Comparison of ENCODE assay signal across 9 mouse cellular contexts in genomic region chr1:65048781-65049180, GRCm38 (mm10). TPM values are rescaled to one million over a fixed set of nuclear protein-coding genes. Genes with fewer than 3 reads are reported as not detected.
DNase-seq lines count a peak whose midpoint lies in the region; ATAC-seq and TF ChIP-seq lines count a peak whose summit lies in the region.
"Had no signal": no experiment of that assay in that cellular context is flagged by ENCODE, and none has a peak within 500 bp of the region (broad histone marks: within the 10 kb centered on the region; RNA-seq: fewer than 3 reads in every experiment).

No protein-coding gene starts in this region.

- 52% methylated on average over 12 of the region's 12 CpGs for WGBS in lung, adult 2 months
- WGBS in kidney, embryonic 15.5 days = 39% methylated on average over 12 of the region's 12 CpGs

- no peak overlapping the region for H3K27ac ChIP-seq in kidney, embryonic 15.5 days

- TF ChIP-seq CTCF in lung, adult 2 months (IDR thresholded peaks at IDR 0.05; ENCODE audit: insufficient read depth, low read length) = no peak

- 0 out of 2 replicates have a peak overlapping the region, but pooled peaks have one; percentile 1 for H3K4me2 ChIP-seq in kidney, embryonic 15.5 days

- no peak overlapping the region for H3K4me3 ChIP-seq in lung, adult 2 months (replicated peaks; ENCODE audit: extremely low read depth, low read depth, low read length)
- no peak overlapping the region for H3K4me3 ChIP-seq in kidney, embryonic 15.5 days (replicated peaks)
- H3K4me3 ChIP-seq: megakaryocyte, embryonic 14.5 days had no signal

- H3K27me3 ChIP-seq in kidney, embryonic 15.5 days = no peaks in the 10 kb centered on the region

- H3K9ac ChIP-seq in kidney, embryonic 15.5 days = no peak overlapping the region

- no peak for TF ChIP-seq POLR2A in lung, adult 2 months (IDR thresholded peaks at IDR 0.05; ENCODE audit: borderline replicate concordance, extremely low read depth, low read depth, low read length)

- no peaks in the 10 kb centered on the region for H3K9me3 ChIP-seq in kidney, embryonic 15.5 days (replicated peaks)
- H3K9me3 ChIP-seq: megakaryocyte, embryonic 14.5 days had no signal

- peak; percentile 74; the same call in 1 of the 2 replicates for ATAC-seq in kidney, embryonic 15.5 days (replicated peaks; ENCODE audit: low FRiP score)

- H3K36me3 ChIP-seq in kidney, embryonic 15.5 days = no peaks in the 10 kb centered on the region

- DNase-seq in lung, postnatal 36 days = peak; percentile 4
- no peak for DNase-seq in lung, adult 2 months
- peak; percentile 78 to 82 for DNase-seq in cerebellum, postnatal 10 days
- peak; percentile 51 for DNase-seq in ovary, postnatal 36 days (ENCODE audit: low spot score)
- no peak for DNase-seq in spleen, adult 18-20 months
- no peak for DNase-seq in thymus, adult 18-20 months

- no peaks in the 10 kb centered on the region for H3K4me1 ChIP-seq in lung, adult 2 months (ENCODE audit: control insufficient read depth, insufficient read depth, low read length)
- peaks cover 12% of the 10 kb centered on the region; the same call in 1 of the 2 replicates for H3K4me1 ChIP-seq in kidney, embryonic 15.5 days

RNA-seq across cellular contexts. Expression of gene Cryge, which starts 2.2 kb away (rescaled TPM):
- polyA plus RNA-seq in lung, adult 2 months (2012; rRNA removed) = not detected in 2 replicates
- 0.28 TPM in 1 of 2 replicates, not detected in the other for polyA plus RNA-seq in kidney, embryonic 15.5 days (2015; fragmentation: Nextera tagmentation; extraction: Ambion mirVana)
- polyA plus RNA-seq: stomach, embryonic 16.5 days had no signal

RNA-seq across cellular contexts. Expression of gene Crygd, which starts 14.5 kb away (rescaled TPM):
- not detected in 2 replicates for polyA plus RNA-seq in lung, adult 2 months (2012; rRNA removed)
- polyA plus RNA-seq in kidney, embryonic 15.5 days (2015; fragmentation: Nextera tagmentation; extraction: Ambion mirVana) = not detected in 2 replicates
- polyA plus RNA-seq: stomach, embryonic 16.5 days had no signal

RNA-seq across cellular contexts. Expression of gene Akr1cl, which starts 16.2 kb away (rescaled TPM):
- polyA plus RNA-seq in lung, adult 2 months (2012; rRNA removed) = not detected in 2 replicates
- polyA plus RNA-seq in kidney, embryonic 15.5 days (2015; fragmentation: Nextera tagmentation; extraction: Ambion mirVana) = 1.5 and 5.6 TPM in 2 replicates

RNA-seq across cellular contexts. Expression of gene Crygc, which starts 24.7 kb away (rescaled TPM):
- not detected in 2 replicates for polyA plus RNA-seq in lung, adult 2 months (2012; rRNA removed)
- polyA plus RNA-seq in kidney, embryonic 15.5 days (2015; fragmentation: Nextera tagmentation; extraction: Ambion mirVana) = not detected in 2 replicates
- polyA plus RNA-seq: stomach, embryonic 16.5 days had no signal

RNA-seq across cellular contexts. Expression of gene Crygb, which starts 33.3 kb away (rescaled TPM):
- not detected in 2 replicates for polyA plus RNA-seq in lung, adult 2 months (2012; rRNA removed)
- not detected in 2 replicates for polyA plus RNA-seq in kidney, embryonic 15.5 days (2015; fragmentation: Nextera tagmentation; extraction: Ambion mirVana)
- polyA plus RNA-seq: stomach, embryonic 16.5 days had no signal

Comparison
In these comparisons a context has a peak if more than half of its experiments do, and no peak if none do; other contexts are left out.
1. DNase-seq: peak in lung, postnatal 36 days (single experiment), cerebellum, postnatal 10 days (2 of 2) and ovary, postnatal 36 days (single experiment); none in lung, adult 2 months (single experiment), spleen, adult 18-20 months (0 of 2) and thymus, adult 18-20 months (0 of 2).